Mouse (Mus musculus) erythroblast, embryonic 14.5 days (primary cell): Measurements from ENCODE around the gene Disp3.

Experiments
- GATA1 ChIP-seq: IDR thresholded peaks from 2 replicates; pipeline ENCODE4 v1.6.1; 2012; ENCODE audit warnings: low read length, inconsistent platforms, mixed read lengths
- TAL1 ChIP-seq: IDR thresholded peaks from 3 replicates; pipeline ENCODE4 v1.6.1; 2012; ENCODE audit warnings: low read length, inconsistent platforms, mixed read lengths

DNA sequence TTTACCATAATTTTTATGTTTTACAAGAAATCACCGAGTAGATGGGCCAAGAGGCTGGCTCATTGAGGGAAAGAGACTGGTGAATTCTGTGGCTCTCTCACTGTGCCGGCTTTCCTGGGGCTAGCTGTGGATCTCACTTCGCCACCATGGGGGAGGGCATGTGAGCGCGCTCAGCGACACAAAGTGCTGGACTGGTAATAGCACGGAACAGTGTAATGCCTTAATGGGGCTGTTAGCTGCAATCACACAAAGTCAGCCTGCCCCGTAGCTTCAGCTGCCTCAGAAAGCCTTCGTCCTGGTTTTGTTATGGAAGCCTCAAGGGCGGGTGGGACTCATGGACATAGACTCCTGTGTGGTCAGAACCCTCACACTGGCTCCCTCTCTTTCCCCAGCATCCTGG, 89.0 kb downstream of the Disp3 start:
- TF ChIP-seq TAL1: no peak
- no peak for TF ChIP-seq GATA1
